Mouse (Mus musculus): Measurements from ENCODE around the gene B130006D01Rik.

DNA sequence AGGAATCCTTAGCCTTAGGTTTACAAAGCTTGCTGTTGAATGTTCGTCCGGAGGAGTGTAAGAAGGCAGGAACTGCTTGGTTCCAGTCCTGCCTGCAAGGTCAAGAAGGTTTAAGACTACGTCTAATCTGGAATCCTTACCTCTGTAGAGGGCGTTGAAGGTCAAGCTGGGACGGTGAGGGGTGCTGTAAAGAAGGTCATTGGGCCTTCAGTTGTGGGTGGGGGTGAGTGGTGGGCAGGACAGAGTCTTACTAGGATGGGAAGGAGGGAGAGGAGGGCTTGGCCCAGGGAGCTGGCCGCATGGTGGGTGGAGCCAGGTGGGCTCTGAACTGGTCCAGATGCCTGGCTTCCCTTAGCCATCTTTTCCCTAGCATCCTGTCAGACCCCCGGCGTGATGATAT is 48.3 kb downstream of the B130006D01Rik start:
- no peak for TF ChIP-seq CTCF (IDR thresholded peaks at IDR 0.05; ENCODE audit: insufficient read depth, low read depth, low read length)
- no peak for TF ChIP-seq POLR2A (IDR thresholded peaks at IDR 0.05; ENCODE audit: insufficient read depth, low read depth, low read length)

All from olfactory bulb, adult 2 months (tissue).